Mouse (Mus musculus): Measurements from ENCODE around the gene Zfp821. TPM values are rescaled to one million over a fixed set of nuclear protein-coding genes. Genes with fewer than 3 reads are reported as not detected.

Gene Zfp821
- polyA plus RNA-seq (2014; fragmentation: Illumina TruSeq; extraction: RNeasy Lipid Tissue Mini Kit (QIAGEN cat#74804); ENCODE audit: low read depth, low replicate concordance): 24.1 TPM

GRCm38 (mm10) chr8:109705320-109706075 lies at the start of gene Zfp821:
Gene Zfp821, plus strand, starts transcription at chr8:109705546.

GRCm38 (mm10) chr8:109693146-109693900 lies 12.0 kb upstream of the Zfp821 start, which contains the start of gene Ist1:
Gene Ist1, minus strand, starts transcription at chr8:109693260.

GRCm38 (mm10) chr8:109737237-109738048 lies 32.1 kb downstream of the Zfp821 start, which contains the start of gene Atxn1l:
Gene Atxn1l, minus strand, starts transcription at chr8:109737739.

Other genes starting within 250 kb of the Zfp821 start
- 199 TPM for gene Pmfbp1, start 211.5 kb upstream of the Zfp821 start, polyA plus RNA-seq (2014; fragmentation: Illumina TruSeq; extraction: RNeasy Lipid Tissue Mini Kit (QIAGEN cat#74804); ENCODE audit: low read depth, low replicate concordance)
- 3.1 TPM for gene Dhx38, start 139.7 kb upstream of the Zfp821 start, polyA plus RNA-seq (2014; fragmentation: Illumina TruSeq; extraction: RNeasy Lipid Tissue Mini Kit (QIAGEN cat#74804); ENCODE audit: low read depth, low replicate concordance)
- gene Txnl4b, start 139.7 kb upstream of the Zfp821 start, polyA plus RNA-seq (2014; fragmentation: Illumina TruSeq; extraction: RNeasy Lipid Tissue Mini Kit (QIAGEN cat#74804); ENCODE audit: low read depth, low replicate concordance): 112 TPM
- not detected for gene Hp, start 126.4 kb upstream of the Zfp821 start, polyA plus RNA-seq (2014; fragmentation: Illumina TruSeq; extraction: RNeasy Lipid Tissue Mini Kit (QIAGEN cat#74804); ENCODE audit: low read depth, low replicate concordance)
- gene Dhodh, start 96.9 kb upstream of the Zfp821 start, polyA plus RNA-seq (2014; fragmentation: Illumina TruSeq; extraction: RNeasy Lipid Tissue Mini Kit (QIAGEN cat#74804); ENCODE audit: low read depth, low replicate concordance): 0.91 TPM
- gene Pkd1l3, start 91.0 kb upstream of the Zfp821 start, polyA plus RNA-seq (2014; fragmentation: Illumina TruSeq; extraction: RNeasy Lipid Tissue Mini Kit (QIAGEN cat#74804); ENCODE audit: low read depth, low replicate concordance): 26.5 TPM
- gene Ist1, start 12.3 kb upstream of the Zfp821 start, polyA plus RNA-seq (2014; fragmentation: Illumina TruSeq; extraction: RNeasy Lipid Tissue Mini Kit (QIAGEN cat#74804); ENCODE audit: low read depth, low replicate concordance): 42.5 TPM
- 25.2 TPM for gene Atxn1l, start 32.2 kb downstream of the Zfp821 start, polyA plus RNA-seq (2014; fragmentation: Illumina TruSeq; extraction: RNeasy Lipid Tissue Mini Kit (QIAGEN cat#74804); ENCODE audit: low read depth, low replicate concordance)
- 48.1 TPM for gene Ap1g1, start 73.0 kb downstream of the Zfp821 start, polyA plus RNA-seq (2014; fragmentation: Illumina TruSeq; extraction: RNeasy Lipid Tissue Mini Kit (QIAGEN cat#74804); ENCODE audit: low read depth, low replicate concordance)
- 3.1 TPM for gene Phlpp2, start 163.0 kb downstream of the Zfp821 start, polyA plus RNA-seq (2014; fragmentation: Illumina TruSeq; extraction: RNeasy Lipid Tissue Mini Kit (QIAGEN cat#74804); ENCODE audit: low read depth, low replicate concordance)